Mouse (Mus musculus): ENCODE results near the gene Olfr1288. TPM values are rescaled to one million over a fixed set of nuclear protein-coding genes. Genes with fewer than 3 reads are reported as not detected.

Olfr1288 gene
- not detected for total RNA-seq (2021)

- intact Hi-C loops (cut with DNase I), result no loop called here
- DNase-seq (ENCODE audit: low spot score in 2 of 2), result no peak
Measured at GRCm38 (mm10) chr2:111473801-111474200, at the start of gene Olfr1288. Gene Olfr1288, plus strand, starts transcription at chr2:111474101.

- no peak for DNase-seq (ENCODE audit: low spot score in 2 of 2)
- intact Hi-C loops (cut with DNase I), result no loop called here
Measured at GRCm38 (mm10) chr2:111448842-111449241, 25.1 kb upstream of the Olfr1288 start, which contains the start of gene Olfr1287. Gene Olfr1287, plus strand, starts transcription at chr2:111449142.

GRCm38 (mm10) chr2:111480519-111480918, 6.6 kb downstream of the Olfr1288 start, which contains the start of gene Olfr1289:
Gene Olfr1289, plus strand, starts transcription at chr2:111480819.
- intact Hi-C loops (cut with DNase I), result no loop called here

DNA sequence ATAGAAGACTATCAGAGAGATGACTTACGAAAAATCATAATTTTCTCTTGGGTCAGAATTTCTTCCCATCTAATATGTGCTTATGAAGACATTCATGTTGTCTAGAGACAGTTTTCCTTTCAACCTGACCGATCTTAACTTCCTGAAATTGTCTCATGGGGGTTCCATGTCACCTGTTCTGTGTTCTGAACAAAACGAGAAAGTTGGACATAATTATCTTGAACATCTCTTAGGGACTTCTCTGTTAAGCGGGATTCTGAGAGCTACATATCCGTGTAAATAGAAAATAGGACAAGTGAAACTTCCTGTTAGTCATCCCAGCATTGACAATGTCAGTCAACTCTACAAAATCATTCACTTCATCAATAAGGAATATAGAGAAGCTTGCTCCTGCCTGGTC, 19.8 kb downstream of the Olfr1288 start, which contains the start of gene Olfr1290:
Gene Olfr1290, minus strand, starts transcription at position 101 of the 400 bp plus-strand sequence.
- DNase-seq (ENCODE audit: low spot score in 2 of 2), result no peak
- intact Hi-C loops (cut with DNase I), result no loop called here

More at GRCm38 (mm10) chr2:111480519-111480918, 6.6 kb downstream of the Olfr1288 start, which contains the start of gene Olfr1289:
- no peak for DNase-seq (ENCODE audit: low spot score in 2 of 2)

DNA sequence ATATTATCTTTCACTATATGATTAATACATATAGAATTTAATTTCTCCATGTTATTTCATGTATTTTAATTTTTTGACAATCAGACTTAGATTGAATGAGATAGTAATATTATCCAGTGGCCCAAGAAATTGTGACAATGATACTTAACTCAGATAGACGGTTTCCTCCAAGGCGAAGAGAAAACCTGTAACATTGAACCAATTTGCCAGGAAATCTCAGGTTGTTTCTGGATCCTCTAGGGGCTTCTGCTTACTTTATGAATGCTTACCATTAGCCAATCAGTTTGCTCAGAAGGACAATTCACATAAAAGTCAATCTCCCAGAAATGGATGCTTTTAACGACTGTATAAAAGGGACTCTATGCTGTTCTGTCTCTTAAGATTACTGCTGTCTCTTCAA, 23.0 kb downstream of the Olfr1288 start, which contains the start of gene Olfr1291-ps1:
Gene Olfr1291-ps1, plus strand, starts transcription at position 301 of the 400 bp plus-strand sequence.
- intact Hi-C loops (cut with DNase I), result no loop called here
- no peak for DNase-seq (ENCODE audit: low spot score in 2 of 2)

DNA sequence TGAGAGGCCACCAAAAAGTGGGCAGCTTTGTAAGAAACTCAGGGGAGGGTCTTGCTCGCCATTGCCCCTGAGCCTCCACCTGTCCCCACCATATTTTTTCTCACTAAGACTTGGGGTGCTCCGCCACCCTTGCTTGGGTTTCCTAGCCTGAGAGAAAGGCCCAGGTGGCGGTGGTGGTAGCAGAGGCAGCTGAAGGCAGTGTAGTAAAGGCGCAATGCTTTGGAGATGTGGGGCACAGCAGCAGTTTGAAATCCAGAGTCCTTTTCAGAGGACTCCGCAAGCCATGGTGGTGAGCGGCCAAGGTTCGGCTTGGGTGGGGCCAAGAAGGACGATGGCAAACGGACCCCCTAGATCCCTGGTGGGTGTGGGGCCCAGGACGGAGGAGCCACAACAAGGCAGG, 43.5 kb downstream of the Olfr1288 start:
- no peak for DNase-seq (ENCODE audit: low spot score in 2 of 2)
- intact Hi-C loops (cut with DNase I), result no loop called here

DNA sequence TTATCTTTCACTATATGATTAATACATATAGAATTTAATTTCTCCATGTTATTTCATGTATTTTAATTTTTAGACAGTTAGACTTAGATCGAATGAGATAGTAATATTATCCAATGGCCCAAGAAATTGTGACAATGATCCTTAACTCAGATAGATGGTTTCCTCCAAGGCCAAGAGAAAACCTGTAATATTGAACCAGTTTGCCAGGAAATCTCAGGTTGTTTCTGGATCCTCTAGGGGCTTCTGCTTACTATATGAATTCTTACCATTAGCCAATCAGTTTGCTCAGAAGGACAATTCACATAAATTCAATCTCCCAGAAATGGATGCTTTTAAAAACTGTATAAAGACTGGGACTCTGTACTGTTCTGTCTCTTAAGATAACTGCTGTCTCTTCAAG, 51.0 kb downstream of the Olfr1288 start, which contains the start of gene Olfr1293-ps:
Gene Olfr1293-ps, plus strand, starts transcription at position 301 of the 400 bp plus-strand sequence.
- intact Hi-C loops (cut with DNase I), result loop anchor here (5.0 kb wide), 1 partner anchor 368 kb away; no protein-coding TSS in a partner anchor
- DNase-seq (ENCODE audit: low spot score in 2 of 2), result no peak

Other genes with a start within 250 kb of the Olfr1288 start
- gene 4930430A15Rik, start 244.5 kb upstream of the Olfr1288 start, total RNA-seq (2021), result not detected
- gene Olfr1275, start 238.8 kb upstream of the Olfr1288 start, total RNA-seq (2021), result not detected
- gene Olfr1276, start 219.6 kb upstream of the Olfr1288 start, total RNA-seq (2021), result not detected
- gene Olfr1277, start 200.0 kb upstream of the Olfr1288 start, total RNA-seq (2021), result not detected
- gene Olfr1278, start 184.0 kb upstream of the Olfr1288 start, total RNA-seq (2021), result not detected
- gene Olfr1279, start 173.5 kb upstream of the Olfr1288 start, total RNA-seq (2021), result not detected
- gene Olfr1280, start 160.1 kb upstream of the Olfr1288 start, total RNA-seq (2021), result not detected
- not detected for gene Olfr1281, start 147.6 kb upstream of the Olfr1288 start, total RNA-seq (2021)
- gene Olfr1282, start 138.0 kb upstream of the Olfr1288 start, total RNA-seq (2021), result not detected
- not detected for gene Olfr1283, start 107.3 kb upstream of the Olfr1288 start, total RNA-seq (2021)
- not detected for gene Olfr1284, start 98.6 kb upstream of the Olfr1288 start, total RNA-seq (2021)
- not detected for gene Olfr1286, start 51.0 kb upstream of the Olfr1288 start, total RNA-seq (2021)
- not detected for gene Olfr1287, start 25.0 kb upstream of the Olfr1288 start, total RNA-seq (2021)
- gene Olfr1289, start 6.7 kb downstream of the Olfr1288 start, total RNA-seq (2021), result not detected
- gene Olfr1290, start 19.7 kb downstream of the Olfr1288 start, total RNA-seq (2021), result not detected
- gene Olfr1291-ps1, start 23.1 kb downstream of the Olfr1288 start, total RNA-seq (2021), result not detected
- gene Olfr1293-ps, start 51.1 kb downstream of the Olfr1288 start, total RNA-seq (2021), result not detected
- not detected for gene Olfr1294, start 66.2 kb downstream of the Olfr1288 start, total RNA-seq (2021)
- gene Olfr1295, start 95.6 kb downstream of the Olfr1288 start, total RNA-seq (2021), result not detected
- not detected for gene Olfr1297, start 152.4 kb downstream of the Olfr1288 start, total RNA-seq (2021)
- not detected for gene Olfr1298, start 175.1 kb downstream of the Olfr1288 start, total RNA-seq (2021)
- gene Olfr1299, start 187.3 kb downstream of the Olfr1288 start, total RNA-seq (2021), result not detected